Mouse (Mus musculus): Measurements from ENCODE around the gene Rab11fip5. TPM values are rescaled to one million over a fixed set of nuclear protein-coding genes. Genes with fewer than 3 reads are reported as not detected.

Gene Rab11fip5
- polyA plus RNA-seq, 1 experiment from 2014 or later = 12.3 TPM

Small RNAs within 50 kb of the gene (microRNA-seq; reads per million reads assigned to microRNA genes)
- gene Mir705 = not detected

Other genes starting within 250 kb of the Rab11fip5 start
- gene Spr, start 236.9 kb downstream of the Rab11fip5 start, polyA plus RNA-seq (2016; fragmentation: Nextera tagmentation; extraction: Ambion mirVana) = 41.7 and 44.9 TPM in 2 replicates
- 0.68 and 1.8 TPM in 2 replicates for gene Emx1, start 187.2 kb downstream of the Rab11fip5 start, polyA plus RNA-seq (2016; fragmentation: Nextera tagmentation; extraction: Ambion mirVana)
- 7.2 and 8.1 TPM in 2 replicates for gene Sfxn5, start 41.2 kb downstream of the Rab11fip5 start, polyA plus RNA-seq (2016; fragmentation: Nextera tagmentation; extraction: Ambion mirVana)
- not detected in 2 replicates for gene Noto, start 49.3 kb upstream of the Rab11fip5 start, polyA plus RNA-seq (2016; fragmentation: Nextera tagmentation; extraction: Ambion mirVana)
- 66.4 and 67.1 TPM in 2 replicates for gene Smyd5, start 57.4 kb upstream of the Rab11fip5 start, polyA plus RNA-seq (2016; fragmentation: Nextera tagmentation; extraction: Ambion mirVana)
- 525 and 526 TPM in 2 replicates for gene Cct7, start 76.9 kb upstream of the Rab11fip5 start, polyA plus RNA-seq (2016; fragmentation: Nextera tagmentation; extraction: Ambion mirVana)
- gene Pradc1, start 77.3 kb upstream of the Rab11fip5 start, polyA plus RNA-seq (2016; fragmentation: Nextera tagmentation; extraction: Ambion mirVana) = 29.5 and 33.5 TPM in 2 replicates
- 0.82 and 0.83 TPM in 2 replicates for gene Fbxo41, start 128.4 kb upstream of the Rab11fip5 start, polyA plus RNA-seq (2016; fragmentation: Nextera tagmentation; extraction: Ambion mirVana)
- gene Egr4, start 139.0 kb upstream of the Rab11fip5 start, polyA plus RNA-seq (2016; fragmentation: Nextera tagmentation; extraction: Ambion mirVana) = not detected in 2 replicates
- 8.5 and 8.7 TPM in 2 replicates for gene Alms1, start 212.9 kb upstream of the Rab11fip5 start, polyA plus RNA-seq (2016; fragmentation: Nextera tagmentation; extraction: Ambion mirVana)

All from embryonic facial prominence, embryonic 12.5 days (tissue).